In the genomic region with DNA sequence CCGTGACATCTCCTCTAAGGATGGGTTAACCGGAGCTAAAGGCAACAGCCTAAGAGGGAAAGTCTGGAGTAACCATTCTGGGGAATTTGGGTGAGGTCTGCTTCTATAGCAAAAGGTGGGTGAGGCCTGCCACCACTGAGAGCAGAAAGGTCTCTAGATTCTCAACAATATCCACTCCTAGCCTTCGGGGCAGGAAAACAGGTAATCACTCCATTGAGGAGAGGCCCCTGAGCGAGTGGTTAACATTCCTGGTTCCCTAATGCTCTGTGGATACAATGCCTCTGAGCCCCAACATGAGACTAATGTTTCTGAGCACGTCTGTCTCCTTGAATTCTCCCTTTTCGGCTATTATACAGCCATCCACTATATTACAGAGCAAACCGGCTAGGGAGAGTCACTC, we compare ENCODE assay signal across 25 mouse cellular contexts. TPM values are rescaled to one million over a fixed set of nuclear protein-coding genes. Genes with fewer than 3 reads are reported as not detected.
DNase-seq lines count a peak whose midpoint lies in the region; ATAC-seq and TF ChIP-seq lines count a peak whose summit lies in the region.
"Had no signal": no experiment of that assay in that cellular context is flagged by ENCODE, and none has a peak within 500 bp of the region (broad histone marks: within the 10 kb centered on the region; RNA-seq: fewer than 3 reads in every experiment).

No protein-coding gene starts in this region.

- no peak overlapping the region for H3K4me3 ChIP-seq in ES-Bruce4 (ENCODE audit: low read depth, low read length)
- no peak overlapping the region for H3K4me3 ChIP-seq in hindbrain, embryonic 13.5 days
- H3K4me3 ChIP-seq: embryonic facial prominence, embryonic 10.5 days; embryonic facial prominence, embryonic 12.5 days; forebrain, embryonic 13.5 days; forebrain, embryonic 15.5 days had no signal

- TF ChIP-seq CTCF in ES-Bruce4 (IDR thresholded peaks at IDR 0.05; ENCODE audit: low read depth, low read length): no peak

- H3K27ac ChIP-seq in ES-Bruce4 (ENCODE audit: insufficient read depth, low read length): no peak overlapping the region
- no peak overlapping the region for H3K27ac ChIP-seq in hindbrain, embryonic 13.5 days
- H3K27ac ChIP-seq: embryonic facial prominence, embryonic 10.5 days; embryonic facial prominence, embryonic 12.5 days; forebrain, embryonic 13.5 days; forebrain, embryonic 15.5 days had no signal

- H3K27me3 ChIP-seq in ES-Bruce4 (ENCODE audit: control insufficient read depth, insufficient read depth, low read length, poor library complexity, severe bottlenecking): no peaks in the 10 kb centered on the region
- no peaks in the 10 kb centered on the region for H3K27me3 ChIP-seq in hindbrain, embryonic 13.5 days
- H3K27me3 ChIP-seq: embryonic facial prominence, embryonic 12.5 days; forebrain, embryonic 13.5 days; forebrain, embryonic 15.5 days; Patski had no signal

- no peak for TF ChIP-seq POLR2A in ES-Bruce4 (IDR thresholded peaks at IDR 0.05; ENCODE audit: insufficient read depth, low read length)

- no peaks in the 10 kb centered on the region for H3K4me1 ChIP-seq in ES-Bruce4 (ENCODE audit: control insufficient read depth, insufficient read depth, low read length)
- H3K4me1 ChIP-seq in hindbrain, embryonic 13.5 days (replicated peaks): peaks cover 5% of the 10 kb centered on the region
- H3K4me1 ChIP-seq: forebrain, embryonic 13.5 days had no signal

- no peak for ATAC-seq in hindbrain, embryonic 13.5 days (ENCODE audit: low FRiP score)
- ATAC-seq: activated CD4-positive, CD25-positive, alpha-beta regulatory T cell, adult 4 months; forebrain, embryonic 13.5 days; forebrain, embryonic 15.5 days; forebrain, postnatal 0 days; Patski had no signal

- peak; percentile 72 for DNase-seq in heart, adult 11 months
- no peak for DNase-seq in heart, adult 9 months (ENCODE audit: low spot score in 2 of 2)
- DNase-seq in ZHBTc4 (ENCODE audit: low read depth, low spot score): peak; percentile 53
- DNase-seq: adrenal gland, adult 8-10 months; adrenal gland, postnatal 14 days; adrenal gland, postnatal 36 days; cerebellum, adult 11-12 months; cerebellum, adult 2 months; cerebellum, adult 9-10 months; cerebellum, postnatal 10 days; cerebellum, postnatal 25 days; forebrain, postnatal 0 days had no signal

- peaks cover 11% of the 10 kb centered on the region for H3K36me3 ChIP-seq in ES-Bruce4 (ENCODE audit: control insufficient read depth, insufficient read depth, low read length, poor library complexity, severe bottlenecking)
- peaks cover 42% of the 10 kb centered on the region for H3K36me3 ChIP-seq in hindbrain, embryonic 13.5 days

- H3K4me2 ChIP-seq in hindbrain, embryonic 13.5 days: no peak overlapping the region
- H3K4me2 ChIP-seq: embryonic facial prominence, embryonic 12.5 days; forebrain, embryonic 13.5 days; forebrain, embryonic 15.5 days had no signal

- H3K9ac ChIP-seq in ES-Bruce4 (ENCODE audit: low read depth, poor library complexity, severe bottlenecking): no peak overlapping the region
- no peak overlapping the region for H3K9ac ChIP-seq in hindbrain, embryonic 13.5 days
- H3K9ac ChIP-seq: embryonic facial prominence, embryonic 12.5 days; forebrain, embryonic 13.5 days; forebrain, embryonic 15.5 days; forebrain, postnatal 0 days had no signal

- WGBS in hindbrain, embryonic 13.5 days: 94% methylated on average over 7 of the region's 7 CpGs

- peaks cover 13% of the 10 kb centered on the region for H3K9me3 ChIP-seq in ES-Bruce4 (replicated peaks; ENCODE audit: control insufficient read depth, insufficient read depth, low read length, poor library complexity, severe bottlenecking)
- H3K9me3 ChIP-seq in hindbrain, embryonic 13.5 days: peaks cover 10% of the 10 kb centered on the region; the same call in 1 of the 2 replicates
- H3K9me3 ChIP-seq: forebrain, embryonic 15.5 days had no signal

- 0 out of 2 replicates have a peak, but pooled peaks have one; percentile 22 for TF ChIP-seq EP300 in ES-Bruce4 (IDR thresholded peaks at IDR 0.05; ENCODE audit: insufficient read depth, low read depth, low read length)

RNA-seq across cellular contexts. Expression of a gene that starts 2.7 kb away (rescaled TPM):
- polyA plus RNA-seq in ES-Bruce4 (2011; ENCODE audit: insufficient read depth, insufficient read length, low read depth, missing spikeins): 46.5 and 57.2 TPM in 2 replicates
- polyA plus RNA-seq in hindbrain, embryonic 13.5 days (2015; fragmentation: Nextera tagmentation; extraction: Ambion mirVana): 172 and 173 TPM in 2 replicates

RNA-seq across cellular contexts. Expression of a gene that starts 25.3 kb away (rescaled TPM):
- polyA plus RNA-seq in ES-Bruce4 (2011; ENCODE audit: insufficient read depth, insufficient read length, low read depth, missing spikeins): not detected in 2 replicates
- polyA plus RNA-seq in hindbrain, embryonic 13.5 days (2015; fragmentation: Nextera tagmentation; extraction: Ambion mirVana): not detected in 2 replicates
- polyA plus RNA-seq: activated CD4-positive, CD25-positive, alpha-beta regulatory T cell, adult 4 months; C2C12; cerebellum, adult 2 months; cortical plate, adult 2 months; embryonic facial prominence, embryonic 10.5 days; embryonic facial prominence, embryonic 12.5 days; forebrain, embryonic 11.5 days; forebrain, embryonic 13.5 days; forebrain, embryonic 15.5 days; forebrain, postnatal 0 days; G1E; Patski had no signal

RNA-seq across cellular contexts. Expression of a gene that starts 50.1 kb away (rescaled TPM):
- not detected in 2 replicates for polyA plus RNA-seq in ES-Bruce4 (2011; ENCODE audit: insufficient read depth, insufficient read length, low read depth, missing spikeins)
- polyA plus RNA-seq in hindbrain, embryonic 13.5 days (2015; fragmentation: Nextera tagmentation; extraction: Ambion mirVana): not detected in 2 replicates
- polyA plus RNA-seq: activated CD4-positive, CD25-positive, alpha-beta regulatory T cell, adult 4 months; C2C12; cerebellum, adult 2 months; cortical plate, adult 2 months; embryonic facial prominence, embryonic 10.5 days; embryonic facial prominence, embryonic 12.5 days; embryonic facial prominence, embryonic 14.5 days; forebrain, embryonic 11.5 days; forebrain, embryonic 13.5 days; forebrain, embryonic 15.5 days; forebrain, postnatal 0 days; G1E; Patski had no signal

Comparison
In these comparisons a context has a peak if more than half of its experiments do, and no peak if none do; other contexts are left out.
1. DNase-seq: peak in heart, adult 11 months (single experiment) and ZHBTc4 (single experiment); none in heart, adult 9 months (0 of 2).